Mouse (Mus musculus) gonadal fat pad, adult 2 months (tissue): ENCODE data around the gene Ykt6. TPM values are rescaled to one million over a fixed set of nuclear protein-coding genes. Genes with fewer than 3 reads are reported as not detected.

ENCODE experiments used
- DNase-seq: peaks from one replicate; pipeline ENCODE4 v3.0.0-alpha.2; 2012; ENCODE audit warnings: low read depth
- polyA plus RNA-seq: library from polyadenylated mRNA; depleted of rRNA; stranded (reverse); fragments of >200 nt; gene quantifications from 2 replicates; pipeline ENCODE4 v1.2.3, GENCODE M21; 2012

The Ykt6 gene
- polyA plus RNA-seq, 1 experiment: 87.6 TPM

DNA sequence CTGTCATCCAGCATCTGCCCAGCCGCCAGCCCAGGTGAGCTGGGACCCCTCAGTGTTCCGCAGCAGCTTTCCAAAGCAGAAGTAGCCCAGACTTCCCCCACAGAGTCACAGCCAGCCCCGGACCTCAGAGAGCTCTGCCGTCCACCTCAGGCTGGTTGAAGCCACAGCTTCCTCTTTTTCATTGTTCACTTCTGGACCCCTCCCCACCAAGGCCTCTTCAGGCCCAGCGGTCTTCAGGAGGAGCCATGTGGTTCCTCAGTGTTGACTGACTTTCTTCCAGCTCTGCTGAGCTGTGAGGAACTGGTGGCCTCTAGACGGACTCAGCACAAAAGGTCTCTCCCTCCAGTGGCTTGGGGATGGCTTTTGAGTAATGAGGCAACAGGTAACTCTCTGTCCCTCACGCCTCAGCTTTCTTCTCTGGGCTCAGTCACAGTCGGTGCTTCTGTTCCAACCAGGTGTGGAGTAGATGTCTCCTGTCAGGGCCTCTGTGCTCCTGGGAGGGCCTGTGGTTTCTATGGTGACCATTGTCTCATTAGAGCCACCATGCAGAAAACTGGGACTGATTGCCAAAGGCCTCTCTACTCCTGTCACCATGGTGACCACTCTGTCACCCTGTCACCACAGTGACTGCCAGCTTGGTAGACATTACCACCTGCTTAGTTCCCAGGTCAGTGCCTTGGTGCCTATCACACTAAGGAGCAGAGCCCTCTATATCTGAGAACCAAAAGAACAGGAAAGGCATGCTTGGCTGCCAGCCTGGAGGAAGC lies 5.7 kb upstream of the Ykt6 start, which contains the start of gene Gck:
Gck (minus strand) TSS at position 496 of the 767 bp plus-strand sequence.
- DNase-seq: no peak

GRCm38 (mm10) chr11:5952501-5952900 lies 3.0 kb upstream of the Ykt6 start:
- peak; percentile 27 for DNase-seq

DNA sequence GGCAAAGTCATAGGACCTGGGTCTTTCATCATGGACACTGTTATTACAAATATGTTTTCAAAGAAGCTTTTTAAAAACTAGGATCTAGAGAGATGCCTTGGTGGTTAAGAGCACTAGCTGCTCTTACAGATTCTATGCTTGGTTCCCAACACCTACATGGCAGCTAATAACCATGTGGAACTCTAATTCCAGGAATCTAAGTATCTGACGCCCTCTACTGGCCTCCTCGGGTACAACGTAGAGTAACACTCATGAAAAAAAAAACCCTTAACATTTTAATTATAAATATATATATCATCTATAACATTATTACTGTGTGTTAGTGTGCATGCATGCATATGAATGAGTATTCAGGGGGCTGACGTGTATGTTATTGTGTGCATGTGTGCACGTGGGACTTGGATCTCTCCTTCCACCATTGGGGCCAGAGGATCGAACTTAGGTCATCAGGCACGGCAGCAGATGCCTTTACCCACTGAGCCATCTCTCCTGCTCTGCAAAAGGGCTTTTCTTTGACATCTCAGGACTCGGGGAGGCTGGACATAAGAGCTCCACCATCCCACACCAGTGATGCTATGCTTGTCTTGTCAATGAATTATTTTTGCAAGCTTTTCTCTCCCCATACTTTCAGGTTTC lies 2.2 kb upstream of the Ykt6 start:
- no peak for DNase-seq

GRCm38 (mm10) chr11:5954435-5954834 lies 1.1 kb upstream of the Ykt6 start:
- no peak for DNase-seq

- DNase-seq: peak; percentile 20
Observed at GRCm38 (mm10) chr11:5954965-5955504, 458 bp upstream of the Ykt6 start.

GRCm38 (mm10) chr11:5960051-5960450 lies 4.6 kb downstream of the Ykt6 start:
- DNase-seq: no peak

GRCm38 (mm10) chr11:5965865-5966264 lies 10.4 kb downstream of the Ykt6 start:
- no peak for DNase-seq

DNA sequence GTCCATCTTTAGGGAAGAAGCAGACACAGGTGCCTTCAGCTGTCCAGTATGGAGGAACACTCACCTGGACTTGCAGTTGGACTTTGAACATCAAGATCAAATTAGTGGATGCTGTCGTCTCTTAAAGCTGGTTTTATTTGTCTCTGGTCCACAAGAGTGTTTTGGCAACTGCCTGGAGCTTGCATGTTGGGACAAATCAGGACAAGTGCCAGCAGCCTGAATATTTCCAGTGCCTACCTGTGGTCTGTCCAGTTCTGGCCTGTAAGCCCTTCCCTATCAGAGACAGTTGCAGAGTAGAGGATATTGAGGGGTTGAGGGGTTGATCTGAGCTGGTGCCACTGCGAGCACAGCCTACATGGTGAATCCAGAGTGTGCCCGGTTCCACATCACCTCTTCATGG lies 11.3 kb downstream of the Ykt6 start:
- DNase-seq: no peak

GRCm38 (mm10) chr11:5968223-5968622 lies 12.7 kb downstream of the Ykt6 start:
- DNase-seq: no peak

DNA sequence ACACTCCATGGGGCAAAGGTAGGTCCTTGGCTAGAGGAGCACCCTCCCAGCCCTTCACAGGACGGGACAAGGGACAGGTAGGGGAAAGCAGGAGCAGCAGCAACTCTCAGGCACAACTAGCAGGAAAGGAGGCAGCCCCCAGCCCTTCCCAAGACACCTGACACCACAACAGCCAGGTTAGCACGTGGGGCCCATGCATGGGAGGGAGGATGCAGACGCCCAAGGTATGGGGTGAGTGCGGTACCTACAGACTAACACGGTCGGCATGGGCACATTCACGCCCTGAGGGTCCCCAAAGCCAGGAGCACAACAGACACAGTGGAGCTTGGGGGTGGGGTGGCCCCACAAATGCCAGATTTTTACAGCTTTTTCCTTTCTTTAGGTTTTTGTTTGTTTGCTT lies 15.7 kb downstream of the Ykt6 start:
- DNase-seq: no peak

- DNase-seq: no peak
Observed at GRCm38 (mm10) chr11:5973151-5973550, 17.7 kb downstream of the Ykt6 start.

DNA sequence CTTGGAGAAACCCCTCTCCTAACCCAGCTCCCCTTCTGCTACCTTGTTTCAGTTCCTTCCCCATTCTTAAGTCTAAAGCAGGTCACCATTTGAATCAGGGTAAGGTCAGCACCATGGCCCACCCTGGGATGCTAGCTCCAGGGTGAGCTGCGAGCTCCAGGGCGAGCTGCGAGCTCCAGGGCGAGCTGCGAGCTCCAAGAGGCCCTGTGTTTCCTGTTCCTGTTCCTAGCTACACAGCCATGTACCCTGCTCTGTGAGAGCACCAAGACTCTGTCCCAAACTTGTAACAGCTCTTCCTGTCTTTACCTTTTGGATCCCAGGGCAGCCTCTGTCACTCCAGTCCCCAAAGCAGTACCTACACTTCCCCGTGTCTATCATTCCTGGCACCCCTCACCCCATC lies 18.6 kb downstream of the Ykt6 start:
- no peak for DNase-seq

DNA sequence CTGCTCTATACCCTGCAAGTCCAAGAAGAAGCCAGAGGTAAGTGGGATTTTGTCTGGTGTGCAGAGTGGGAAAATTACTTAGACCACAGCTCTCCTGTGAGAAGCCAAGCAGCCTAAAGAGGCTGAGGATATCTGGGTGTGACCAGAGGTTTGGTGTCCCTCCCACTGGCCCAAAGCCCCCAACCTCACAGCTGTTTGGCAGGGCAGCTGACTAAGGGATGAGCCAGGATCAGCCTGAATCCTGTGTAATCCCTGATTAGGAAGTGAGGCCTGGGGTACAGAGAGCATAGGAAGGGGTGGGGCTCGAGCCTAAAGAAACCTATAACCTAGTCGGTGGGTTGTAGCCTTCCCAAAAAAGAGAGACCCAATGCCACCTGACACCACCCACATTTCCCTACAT lies 19.6 kb downstream of the Ykt6 start:
- DNase-seq: no peak

DNA sequence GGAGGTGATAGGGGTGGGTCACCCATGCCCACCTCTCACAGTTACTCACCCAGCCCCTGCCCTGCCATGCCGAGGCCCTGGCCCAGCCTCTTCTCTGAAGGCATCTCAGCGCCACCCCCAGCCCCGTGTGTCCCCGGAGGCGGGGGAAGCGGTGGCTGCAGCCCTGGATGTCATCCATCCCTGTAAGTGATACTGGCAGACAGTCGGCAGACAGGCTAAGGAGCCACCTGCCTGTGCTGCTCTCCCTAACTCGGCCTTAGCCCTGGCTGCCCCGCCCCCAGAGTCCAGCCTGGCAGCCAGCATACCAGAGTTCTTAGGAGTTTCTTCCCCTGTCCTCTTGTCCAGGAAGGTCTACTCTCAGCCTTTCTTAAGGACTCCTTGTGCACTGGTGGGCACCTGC lies 20.6 kb downstream of the Ykt6 start:
- DNase-seq: no peak

DNA sequence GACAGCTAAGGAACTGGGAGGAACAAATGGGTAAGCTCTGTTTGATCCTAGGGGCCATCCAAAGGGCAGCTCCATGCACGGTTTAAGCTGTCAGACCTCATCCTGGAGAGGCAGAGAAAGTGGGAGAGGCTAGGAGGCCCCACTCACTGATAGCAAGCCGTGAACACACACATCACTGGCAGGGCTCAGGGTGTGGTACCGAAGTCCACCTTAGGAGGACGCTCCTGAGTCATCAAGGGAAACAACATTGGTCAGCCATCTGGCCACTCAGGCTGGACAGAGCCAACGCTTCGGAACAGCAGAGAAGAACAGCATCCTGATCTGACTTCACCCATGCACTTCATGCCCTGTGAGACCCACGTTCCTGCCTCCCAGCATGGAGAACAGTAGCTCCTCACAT lies 23.6 kb downstream of the Ykt6 start:
- no peak for DNase-seq

DNA sequence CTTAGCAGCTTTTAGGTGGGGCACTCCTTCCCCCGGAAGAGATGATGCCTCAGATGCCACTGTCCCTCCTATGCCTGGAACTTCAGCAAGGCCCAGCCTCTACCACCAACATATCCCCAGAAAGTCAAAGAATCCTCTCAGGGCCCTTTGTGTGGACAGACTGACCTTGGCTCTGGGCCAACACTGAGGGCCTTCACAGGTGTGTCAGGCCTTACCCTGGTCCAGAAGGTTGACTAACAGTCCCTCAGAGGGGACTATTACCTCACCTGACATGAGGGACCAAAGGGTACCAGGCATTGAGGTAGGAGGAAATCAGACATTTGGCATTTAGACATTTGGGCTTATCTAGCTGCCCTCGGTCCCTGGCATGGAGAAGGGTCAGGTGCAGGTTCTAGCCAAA lies 24.6 kb downstream of the Ykt6 start:
- no peak for DNase-seq

DNA sequence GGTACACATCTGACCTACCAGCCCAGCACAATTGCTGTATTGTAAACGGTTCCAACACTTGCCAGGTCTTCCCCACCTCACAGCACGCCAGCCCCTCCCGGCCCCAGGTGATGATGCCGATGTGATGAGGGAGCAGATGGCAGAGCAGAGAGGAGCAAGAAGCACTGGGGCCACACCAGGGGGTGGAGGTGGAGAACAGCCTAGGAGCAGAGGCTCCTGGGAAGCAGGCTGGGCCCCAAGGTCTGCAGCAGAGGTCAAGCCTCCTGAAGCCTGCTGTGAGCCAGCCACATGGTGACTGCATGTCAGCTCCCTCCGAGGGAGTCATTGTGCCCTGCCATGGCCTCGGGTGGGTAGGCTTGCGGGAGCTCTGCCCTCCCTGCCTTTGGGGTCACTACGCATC lies 25.1 kb downstream of the Ykt6 start:
- DNase-seq: no peak

- DNase-seq: no peak
Observed at GRCm38 (mm10) chr11:5981323-5981722, 25.8 kb downstream of the Ykt6 start.

GRCm38 (mm10) chr11:5983629-5984028 lies 28.1 kb downstream of the Ykt6 start:
- DNase-seq: no peak

DNA sequence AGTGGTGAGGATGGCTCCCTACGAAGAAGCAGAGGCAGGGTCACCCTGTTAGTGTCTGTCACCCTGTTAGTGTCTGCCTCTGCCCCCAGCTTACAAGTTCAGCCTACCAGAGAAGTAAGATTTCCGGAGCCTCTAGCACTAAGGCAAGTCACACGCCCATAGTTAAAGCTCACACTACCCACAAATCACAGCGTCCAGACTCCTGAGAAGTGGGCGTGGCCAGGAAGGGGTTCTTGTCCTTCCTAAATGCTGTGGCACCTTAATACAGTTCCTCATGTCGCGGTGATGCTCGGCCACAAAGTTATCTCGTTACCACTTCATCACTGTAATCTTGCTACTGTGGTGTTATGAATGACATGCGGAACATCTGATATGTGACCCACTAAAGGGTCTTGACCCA lies 32.6 kb downstream of the Ykt6 start:
- DNase-seq: no peak

GRCm38 (mm10) chr11:5989954-5990593 lies 34.6 kb downstream of the Ykt6 start:
- DNase-seq: no peak

DNA sequence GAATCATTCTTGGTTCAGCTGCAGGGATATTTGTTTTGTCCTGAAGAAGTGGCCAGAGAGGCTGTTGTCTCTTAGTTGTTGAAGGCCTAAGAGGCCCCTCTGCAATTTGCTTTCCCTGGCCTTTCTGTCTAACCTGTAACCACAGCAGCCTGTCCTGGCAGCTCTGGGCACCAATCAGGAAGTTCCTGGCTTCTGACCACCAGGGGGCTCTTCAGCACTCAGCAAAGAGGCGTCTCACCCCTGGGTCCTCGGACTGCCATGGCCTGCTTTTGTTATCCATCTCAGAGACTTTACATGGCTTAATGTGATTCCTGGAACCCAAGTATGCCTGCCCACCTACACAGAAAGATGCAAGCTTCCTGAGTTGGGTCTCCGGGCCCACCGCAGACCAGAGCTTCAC lies 35.4 kb downstream of the Ykt6 start:
- DNase-seq: no peak

DNA sequence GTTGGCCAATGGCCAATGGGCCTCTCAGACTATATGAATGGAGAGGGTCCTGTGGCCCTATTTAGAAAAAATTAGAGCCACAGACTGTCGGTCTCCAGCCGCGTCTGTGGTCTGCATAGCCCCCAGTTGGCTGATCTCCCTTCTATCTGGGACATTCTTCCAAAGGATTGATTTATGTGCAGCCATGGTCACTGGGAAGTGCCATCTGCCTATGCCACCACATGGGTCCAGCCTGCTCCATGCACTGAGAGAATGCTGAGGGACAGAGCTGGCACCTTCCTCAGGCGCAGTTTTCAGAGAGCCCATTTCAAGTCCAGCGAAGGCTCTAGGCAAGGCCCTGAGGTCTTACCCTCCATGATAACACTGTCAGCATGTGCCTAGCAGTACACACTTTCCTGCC lies 38.7 kb downstream of the Ykt6 start:
- no peak for DNase-seq
